Mouse (Mus musculus): Measurements from ENCODE around the gene Met. TPM values are rescaled to one million over a fixed set of nuclear protein-coding genes. Genes with fewer than 3 reads are reported as not detected.

Met gene
- polyA plus RNA-seq, 1 experiment from 2014 or later = 0.95 TPM

DNA sequence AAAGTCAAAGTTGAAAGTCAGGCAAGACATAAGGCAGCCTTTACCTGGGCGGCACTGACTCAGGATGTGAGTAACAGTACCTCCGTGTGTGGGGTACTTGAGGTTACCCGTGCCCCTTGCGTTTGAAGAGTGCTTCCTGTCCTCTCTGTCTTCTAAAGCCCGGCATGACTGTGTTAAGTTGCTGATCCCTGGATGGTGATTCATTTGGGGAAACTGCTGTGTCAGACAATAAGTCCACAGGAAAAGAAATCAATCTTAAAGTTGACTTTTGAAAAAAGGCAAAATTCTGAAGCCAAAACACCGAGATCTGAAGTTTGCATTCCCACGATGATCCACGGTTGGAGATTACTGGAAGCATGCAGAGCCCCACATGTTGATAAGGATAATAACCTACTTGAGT lies 35.2 kb downstream of the Met start:
- no peaks in the 10 kb centered on the region for H3K27me3 ChIP-seq (ENCODE audit: low read depth, poor library complexity, severe bottlenecking)
- DNase-seq (ENCODE audit: low spot score) = no peak
- H3K4me3 ChIP-seq = no peak overlapping the region
- no peaks in the 10 kb centered on the region for H3K9me3 ChIP-seq (replicated peaks)
- H3K4me1 ChIP-seq = no peaks in the 10 kb centered on the region
- WGBS = 88% methylated on average over 8 of the region's 8 CpGs
- H3K36me3 ChIP-seq = no peaks in the 10 kb centered on the region
- H3K27ac ChIP-seq (replicated peaks) = no peak overlapping the region

DNA sequence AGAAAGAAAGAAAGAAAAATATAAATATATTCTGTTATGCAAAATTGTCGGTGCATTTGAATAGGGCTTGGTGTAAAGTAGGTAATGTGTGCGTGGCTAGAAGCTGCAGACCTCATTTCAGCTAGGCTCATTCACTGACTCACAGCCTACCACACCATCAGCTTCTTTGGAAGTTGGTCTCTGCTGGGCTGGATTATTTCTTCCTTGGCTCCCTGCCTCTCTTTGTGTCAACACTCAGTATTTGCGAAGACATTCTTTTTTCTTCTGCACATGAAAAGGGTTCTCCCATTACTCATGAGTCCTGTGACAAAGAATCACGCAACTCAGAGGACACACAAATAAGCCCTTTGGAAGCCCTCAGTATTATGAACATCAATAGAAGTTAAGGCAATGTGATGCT lies 37.8 kb downstream of the Met start:
- 83% methylated on average over 4 of the region's 4 CpGs for WGBS
- Histone ChIP-seq H3K4me1 (no peaks in the 10 kb centered on the region), H3K4me3 (no peak overlapping the region), H3K27ac (replicated peaks) (no peak overlapping the region), H3K27me3 (ENCODE audit: low read depth, poor library complexity, severe bottlenecking) (no peaks in the 10 kb centered on the region), H3K9me3 (replicated peaks) (no peaks in the 10 kb centered on the region), H3K36me3 (no peaks in the 10 kb centered on the region)
- DNase-seq (ENCODE audit: low spot score) = no peak

DNA sequence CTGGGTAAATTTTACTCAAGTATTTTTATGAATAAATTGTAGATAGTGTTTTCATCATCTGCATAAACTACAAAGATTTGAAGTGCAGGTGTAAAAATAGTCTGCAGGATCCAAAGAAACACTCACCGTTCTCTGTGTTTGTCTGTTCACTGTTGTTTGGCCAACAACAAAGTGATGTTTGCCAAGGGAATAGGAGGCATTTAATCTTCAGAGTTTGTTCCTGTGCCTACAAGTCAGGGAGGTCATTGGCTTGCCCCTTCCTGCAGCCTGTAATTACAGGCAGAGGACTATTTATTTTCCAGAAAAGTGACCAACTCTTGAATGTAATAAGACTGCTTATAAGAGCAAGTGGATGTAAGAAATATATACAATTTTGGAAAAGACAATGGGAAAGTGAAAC lies 38.7 kb downstream of the Met start:
- Histone ChIP-seq H3K36me3 (no peaks in the 10 kb centered on the region), H3K4me3 (no peak overlapping the region), H3K9me3 (replicated peaks) (no peaks in the 10 kb centered on the region), H3K27ac (replicated peaks) (no peak overlapping the region), H3K4me1 (no peaks in the 10 kb centered on the region), H3K27me3 (ENCODE audit: low read depth, poor library complexity, severe bottlenecking) (no peaks in the 10 kb centered on the region)
- DNase-seq (ENCODE audit: low spot score) = no peak
- WGBS = 76% methylated on average over 1 of the region's 1 CpGs

DNA sequence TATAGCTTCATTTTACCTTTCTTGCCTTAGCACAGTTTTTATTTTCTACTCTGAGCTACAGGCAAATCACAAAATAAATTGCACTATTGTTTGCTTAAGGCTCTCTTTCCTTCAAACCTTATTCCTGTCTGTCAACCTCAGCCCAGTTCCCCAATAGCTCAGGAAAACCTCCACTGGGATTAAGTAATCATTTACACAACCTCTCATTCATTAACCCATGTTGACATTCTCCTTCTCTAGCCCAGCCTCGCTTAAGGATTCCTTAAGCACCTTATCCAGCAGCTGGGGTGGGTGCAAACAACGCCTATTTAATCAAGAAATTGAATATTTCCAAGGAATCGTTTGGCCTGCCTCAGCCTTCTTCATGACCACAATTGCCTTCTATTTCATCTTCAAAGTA lies 40.1 kb downstream of the Met start:
- Histone ChIP-seq H3K36me3 (no peaks in the 10 kb centered on the region), H3K27me3 (ENCODE audit: low read depth, poor library complexity, severe bottlenecking) (no peaks in the 10 kb centered on the region), H3K4me3 (no peak overlapping the region), H3K4me1 (no peaks in the 10 kb centered on the region), H3K27ac (replicated peaks) (no peak overlapping the region), H3K9me3 (replicated peaks) (no peaks in the 10 kb centered on the region)
- DNase-seq (ENCODE audit: low spot score) = no peak
- 63% methylated on average over 3 of the region's 3 CpGs for WGBS

DNA sequence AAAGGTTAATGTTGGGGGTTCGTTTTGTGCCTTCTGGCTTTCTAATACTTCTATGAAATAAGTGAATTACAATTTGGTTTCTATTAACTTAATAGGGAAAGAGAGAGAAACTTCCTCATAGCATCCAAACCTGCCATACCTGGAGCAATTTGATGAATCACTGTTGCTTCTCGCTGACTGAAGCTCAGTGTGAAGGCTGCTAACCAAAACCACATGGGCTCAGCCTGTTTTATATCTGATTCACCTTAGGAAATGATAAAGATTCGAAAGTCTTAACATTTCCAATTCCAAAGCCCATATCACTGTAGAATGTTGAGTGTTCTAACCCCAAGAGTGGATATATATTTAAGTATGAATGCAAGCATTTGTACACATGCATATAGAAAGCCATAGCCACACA lies 41.9 kb downstream of the Met start:
- H3K36me3 ChIP-seq = no peaks in the 10 kb centered on the region
- 82% methylated on average over 3 of the region's 3 CpGs for WGBS
- no peaks in the 10 kb centered on the region for H3K4me1 ChIP-seq
- no peak for DNase-seq (ENCODE audit: low spot score)
- H3K9me3 ChIP-seq (replicated peaks) = no peaks in the 10 kb centered on the region
- H3K27ac ChIP-seq (replicated peaks) = no peak overlapping the region
- no peaks in the 10 kb centered on the region for H3K27me3 ChIP-seq (ENCODE audit: low read depth, poor library complexity, severe bottlenecking)
- H3K4me3 ChIP-seq = no peak overlapping the region

DNA sequence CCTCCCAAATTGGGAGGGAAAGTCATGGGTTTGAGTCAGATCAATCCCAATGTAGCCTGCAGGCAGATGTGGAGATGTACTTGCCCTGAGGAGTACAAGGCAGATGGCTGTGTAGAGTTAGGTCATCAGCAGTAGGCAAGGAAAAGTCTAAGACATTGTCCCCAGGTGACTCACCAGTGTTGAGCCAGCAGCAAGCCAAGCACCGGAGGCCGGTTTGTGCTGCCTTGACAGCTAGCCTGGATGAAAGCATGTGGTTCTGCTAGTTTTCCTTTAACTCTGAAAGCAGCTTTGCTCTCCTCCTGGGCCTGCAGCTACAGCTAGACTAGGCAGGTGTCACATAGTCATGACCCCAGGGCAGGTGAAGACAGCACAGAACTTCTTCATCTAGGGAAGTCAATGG lies 43.2 kb downstream of the Met start:
- Histone ChIP-seq H3K9me3 (replicated peaks) (no peaks in the 10 kb centered on the region), H3K4me1 (no peaks in the 10 kb centered on the region), H3K27me3 (ENCODE audit: low read depth, poor library complexity, severe bottlenecking) (no peaks in the 10 kb centered on the region), H3K36me3 (no peaks in the 10 kb centered on the region), H3K27ac (replicated peaks) (no peak overlapping the region), H3K4me3 (no peak overlapping the region)
- DNase-seq (ENCODE audit: low spot score) = no peak
- WGBS = 86% methylated on average over 2 of the region's 2 CpGs

DNA sequence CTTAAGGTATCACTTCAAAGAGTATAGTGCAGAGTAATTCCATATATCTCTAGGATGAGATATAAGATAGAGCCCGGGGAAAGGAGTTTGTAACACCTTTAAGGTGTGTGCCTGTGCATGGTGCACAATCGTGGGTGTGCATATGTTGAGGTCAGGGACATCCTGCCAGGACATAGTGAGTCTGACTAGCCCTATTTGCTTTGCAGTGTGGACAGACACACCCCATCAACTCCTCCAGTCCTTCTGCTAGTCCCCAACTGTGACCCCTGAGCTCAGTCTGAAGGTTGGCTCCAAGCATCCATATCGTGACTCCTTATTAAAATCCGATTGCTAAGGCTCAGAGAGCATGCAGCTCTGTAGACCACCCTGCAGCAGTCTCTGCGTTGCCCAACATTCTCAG lies 44.6 kb downstream of the Met start:
- Histone ChIP-seq H3K4me1 (no peaks in the 10 kb centered on the region), H3K4me3 (no peak overlapping the region), H3K27me3 (ENCODE audit: low read depth, poor library complexity, severe bottlenecking) (no peaks in the 10 kb centered on the region), H3K27ac (replicated peaks) (no peak overlapping the region), H3K9me3 (replicated peaks) (no peaks in the 10 kb centered on the region), H3K36me3 (no peaks in the 10 kb centered on the region)
- 77% methylated on average over 5 of the region's 5 CpGs for WGBS
- DNase-seq (ENCODE audit: low spot score) = no peak

DNA sequence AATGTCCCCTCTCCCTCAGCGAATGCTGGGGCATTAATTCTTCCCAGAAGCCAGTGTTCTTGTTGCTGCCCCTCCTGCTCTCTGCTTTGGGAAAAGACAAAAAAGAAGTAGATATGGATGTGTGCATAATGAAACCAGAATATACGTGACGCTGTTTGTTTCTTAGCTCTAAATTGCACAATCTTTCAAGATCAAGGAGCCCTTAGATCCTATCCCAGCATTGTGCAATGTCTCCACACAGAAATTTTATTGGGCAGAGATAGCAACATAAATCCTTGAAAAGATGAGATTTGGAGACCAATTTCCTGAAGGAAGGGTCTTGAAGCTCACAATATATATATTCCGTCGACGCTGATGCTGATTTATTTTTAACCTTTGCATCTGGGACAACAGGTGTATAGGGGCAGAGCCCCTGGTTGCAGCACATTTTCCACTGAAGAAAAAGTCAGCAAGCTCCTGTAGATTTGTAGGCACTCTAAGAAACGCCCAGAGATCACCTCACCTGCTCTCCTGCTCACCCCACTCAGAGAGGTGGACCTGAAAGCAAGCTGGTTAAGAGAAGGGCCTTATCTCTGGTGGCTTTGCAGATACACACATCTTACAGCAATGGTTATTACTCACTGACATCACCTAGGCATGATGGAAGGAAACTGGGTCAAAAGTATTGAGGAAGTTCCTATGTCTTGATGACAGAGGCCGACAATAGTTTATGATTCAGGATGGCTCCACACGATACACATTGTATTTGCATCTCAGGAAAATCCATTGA lies 45.2 kb downstream of the Met start:
- 89% methylated on average over 9 of the region's 9 CpGs for WGBS
- no peaks in the 10 kb centered on the region for H3K27me3 ChIP-seq (ENCODE audit: low read depth, poor library complexity, severe bottlenecking)
- H3K36me3 ChIP-seq = no peaks in the 10 kb centered on the region
- no peaks in the 10 kb centered on the region for H3K4me1 ChIP-seq
- no peak overlapping the region for H3K27ac ChIP-seq (replicated peaks)
- DNase-seq (ENCODE audit: low spot score) = no peak
- H3K4me3 ChIP-seq = no peak overlapping the region
- H3K9me3 ChIP-seq (replicated peaks) = no peaks in the 10 kb centered on the region

DNA sequence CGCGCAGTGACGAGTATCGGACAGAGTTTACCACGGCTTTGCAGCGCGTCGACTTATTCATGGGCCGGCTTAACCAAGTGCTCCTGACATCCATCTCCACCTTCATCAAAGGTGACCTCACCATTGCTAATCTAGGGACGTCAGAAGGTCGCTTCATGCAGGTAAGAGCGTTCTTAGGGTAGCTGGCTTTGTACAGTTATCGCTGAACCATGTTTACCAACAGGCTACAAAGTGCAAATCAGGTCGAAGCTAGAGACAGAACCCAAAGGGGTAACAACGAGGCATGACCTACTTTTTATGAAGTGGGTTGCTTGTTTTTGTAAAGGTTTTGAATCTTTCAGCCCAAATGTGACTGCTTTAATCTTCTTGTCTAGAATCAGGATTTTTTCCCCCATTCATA lies 49.8 kb downstream of the Met start:
- no peaks in the 10 kb centered on the region for H3K9me3 ChIP-seq (replicated peaks)
- H3K4me3 ChIP-seq = no peak overlapping the region
- no peaks in the 10 kb centered on the region for H3K36me3 ChIP-seq
- no peak overlapping the region for H3K27ac ChIP-seq (replicated peaks)
- peaks cover 15% of the 10 kb centered on the region for H3K4me1 ChIP-seq
- DNase-seq (ENCODE audit: low spot score) = no peak
- no peaks in the 10 kb centered on the region for H3K27me3 ChIP-seq (ENCODE audit: low read depth, poor library complexity, severe bottlenecking)
- WGBS = 92% methylated on average over 15 of the region's 15 CpGs

DNA sequence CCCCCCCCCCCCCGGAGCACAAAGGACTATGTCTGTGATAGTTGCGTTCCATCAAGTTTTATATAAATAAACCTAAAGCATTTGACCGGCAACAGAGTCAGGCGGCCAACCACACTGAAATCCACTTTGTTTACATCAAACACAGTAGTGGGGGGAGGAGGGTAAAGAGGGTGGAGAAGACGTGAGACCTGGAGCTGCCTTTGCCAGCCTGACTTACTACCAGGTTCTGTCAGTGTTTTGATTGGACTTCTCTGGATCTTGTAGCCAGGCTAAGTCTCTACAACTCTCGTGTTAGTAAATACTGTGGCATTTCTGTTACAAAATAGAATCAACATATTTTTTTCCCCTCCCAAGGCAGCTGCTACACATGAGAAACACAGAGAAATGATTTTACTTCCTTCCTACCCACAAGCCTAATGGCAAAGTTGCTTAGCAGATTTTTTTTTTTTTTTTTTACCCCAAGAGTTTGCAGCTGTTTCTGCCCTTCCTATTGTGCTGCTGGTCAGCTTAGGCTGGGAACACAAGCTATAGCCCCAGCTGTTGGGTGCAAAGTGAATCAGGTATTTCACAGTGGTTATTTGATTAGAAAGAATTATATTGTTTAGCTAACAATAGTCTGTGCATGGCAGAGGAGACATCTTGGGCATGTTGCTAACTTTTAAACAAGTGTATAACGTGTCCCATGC lies 52.3 kb downstream of the Met start:
- WGBS = 36% methylated on average over 7 of the region's 7 CpGs
- H3K9me3 ChIP-seq (replicated peaks) = no peaks in the 10 kb centered on the region
- H3K27me3 ChIP-seq (ENCODE audit: low read depth, poor library complexity, severe bottlenecking) = no peaks in the 10 kb centered on the region
- H3K27ac ChIP-seq (replicated peaks) = no peak overlapping the region
- H3K36me3 ChIP-seq = no peaks in the 10 kb centered on the region
- H3K4me3 ChIP-seq = no peak overlapping the region
- DNase-seq (ENCODE audit: low spot score) = no peak
- H3K4me1 ChIP-seq = peaks cover 15% of the 10 kb centered on the region

DNA sequence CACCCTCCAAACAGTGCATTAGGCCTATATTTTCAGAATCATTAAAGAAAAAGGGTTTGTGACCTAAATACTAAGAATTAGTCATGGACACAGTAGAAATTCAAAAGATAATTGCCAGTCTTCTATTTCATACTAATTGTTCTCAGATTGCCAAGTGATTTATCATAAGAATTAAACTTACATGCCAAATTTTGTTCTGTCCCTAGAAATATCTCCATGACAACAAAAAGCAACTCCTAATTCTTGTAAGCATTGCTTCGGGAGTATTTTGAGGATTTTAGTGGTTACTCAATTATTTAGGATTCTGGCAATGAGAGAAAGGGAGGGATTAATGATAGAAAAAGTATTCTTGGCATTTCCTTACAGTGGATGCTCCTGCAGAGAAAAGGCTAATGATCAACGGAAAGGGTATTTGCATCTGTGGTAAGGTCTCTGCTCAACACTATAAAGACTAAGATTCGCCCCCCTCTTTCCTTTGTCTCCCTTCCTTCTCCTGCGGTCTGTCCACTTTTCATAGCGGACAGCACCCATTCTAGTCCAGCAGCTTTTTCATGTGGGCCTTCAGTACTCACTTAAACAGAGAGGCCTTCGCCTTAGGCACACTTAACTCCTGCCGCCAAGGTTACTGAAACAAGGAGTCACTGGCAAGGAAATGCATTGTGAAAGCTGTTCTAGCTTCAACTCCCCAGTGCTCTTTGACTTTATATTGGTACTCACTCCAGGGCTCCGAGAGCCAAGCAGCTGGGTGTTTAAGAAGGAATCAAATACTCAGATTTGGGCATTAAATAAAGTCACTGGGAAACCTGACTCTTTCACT lies 58.5 kb downstream of the Met start:
- Histone ChIP-seq H3K36me3 (no peaks in the 10 kb centered on the region), H3K4me1 (peaks cover 3% of the 10 kb centered on the region; the same call in 1 of the 2 replicates), H3K27me3 (ENCODE audit: low read depth, poor library complexity, severe bottlenecking) (no peaks in the 10 kb centered on the region), H3K9me3 (replicated peaks) (no peaks in the 10 kb centered on the region), H3K4me3 (no peak overlapping the region), H3K27ac (replicated peaks) (no peak overlapping the region)
- WGBS = 53% methylated on average over 8 of the region's 8 CpGs
- DNase-seq (ENCODE audit: low spot score) = no peak

DNA sequence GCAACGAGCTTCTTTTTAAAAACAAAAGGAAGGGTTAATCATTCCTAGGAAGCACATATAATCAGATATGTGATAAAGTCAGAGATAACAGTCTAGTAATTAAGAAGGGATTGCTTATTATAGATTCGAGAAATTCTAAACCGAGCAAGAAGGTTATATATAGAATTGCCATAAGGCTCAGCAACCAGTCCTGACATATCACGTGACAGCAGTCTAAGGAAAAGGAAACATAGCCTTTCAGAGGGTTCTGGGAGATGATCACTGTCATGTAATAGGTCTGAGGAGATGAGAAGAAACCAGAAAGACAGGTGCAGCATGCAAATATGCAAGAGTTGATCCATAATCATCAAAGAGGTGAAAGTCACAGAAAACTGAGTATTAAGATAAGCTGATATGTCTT lies 59.3 kb downstream of the Met start:
- no peak for DNase-seq (ENCODE audit: low spot score)
- peaks cover 3% of the 10 kb centered on the region; the same call in 1 of the 2 replicates for H3K4me1 ChIP-seq
- 86% methylated on average over 4 of the region's 4 CpGs for WGBS
- no peak overlapping the region for H3K27ac ChIP-seq (replicated peaks)
- H3K9me3 ChIP-seq (replicated peaks) = no peaks in the 10 kb centered on the region
- H3K27me3 ChIP-seq (ENCODE audit: low read depth, poor library complexity, severe bottlenecking) = no peaks in the 10 kb centered on the region
- no peaks in the 10 kb centered on the region for H3K36me3 ChIP-seq
- H3K4me3 ChIP-seq = no peak overlapping the region
